Mouse (Mus musculus): ENCODE results near the gene Gm42674. TPM values are rescaled to one million over a fixed set of nuclear protein-coding genes. Genes with fewer than 3 reads are reported as not detected.

The Gm42674 gene
- polyA plus RNA-seq (2015; fragmentation: Nextera tagmentation; extraction: Ambion mirVana) = not detected in 2 replicates

DNA sequence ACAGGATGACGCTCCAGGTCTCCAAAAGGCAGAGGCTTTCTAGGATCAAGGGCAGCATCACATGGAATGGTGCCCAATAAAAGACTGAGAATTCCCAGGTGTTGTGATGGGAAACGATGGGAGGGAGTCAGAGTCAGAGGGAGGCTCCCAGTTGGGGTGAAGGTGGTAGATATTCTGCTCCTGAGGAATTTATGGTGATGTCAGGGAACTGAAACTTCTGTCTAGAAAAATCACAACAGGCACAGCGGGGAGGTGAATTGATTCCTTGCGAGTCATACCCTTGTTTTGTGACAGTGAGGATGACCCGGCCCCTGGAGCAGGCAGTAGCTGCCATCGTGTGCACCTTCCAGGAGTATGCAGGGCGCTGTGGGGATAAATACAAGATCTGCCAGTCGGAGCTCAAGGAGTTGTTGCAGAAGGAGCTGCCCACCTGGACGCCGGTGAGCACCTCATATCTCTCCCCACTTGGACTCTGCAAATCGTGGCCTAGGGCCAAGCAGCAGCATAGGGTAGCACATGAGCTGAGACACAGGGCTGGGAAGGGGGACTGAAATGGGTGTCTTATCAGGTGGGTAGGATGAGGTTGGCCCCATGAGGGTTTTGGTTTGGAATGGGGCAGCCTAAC lies at the start of gene Gm42674:
TSS of gene Gm42674 (plus strand) at position 419 of the 625 bp plus-strand sequence.
- H3K4me2 ChIP-seq = no peak within 1 kb of the TSS
- ATAC-seq (replicated peaks; ENCODE audit: insufficient number of reproducible peaks, insufficient read depth, low FRiP score, low read depth) = no peak
- H3K27me3 ChIP-seq = no peaks in the 10 kb centered on the region
- no peak within 1 kb of the TSS for H3K4me3 ChIP-seq
- H3K36me3 ChIP-seq = no peaks in the 10 kb centered on the region
- no peak within 1 kb of the TSS for H3K9ac ChIP-seq
- WGBS = 69% methylated on average over 11 of the region's 11 CpGs
- H3K4me1 ChIP-seq (replicated peaks) = peaks cover 29% of the 10 kb centered on the region
- no peak within 1 kb of the TSS for H3K27ac ChIP-seq
- no peaks in the 10 kb centered on the region for H3K9me3 ChIP-seq (replicated peaks)

DNA sequence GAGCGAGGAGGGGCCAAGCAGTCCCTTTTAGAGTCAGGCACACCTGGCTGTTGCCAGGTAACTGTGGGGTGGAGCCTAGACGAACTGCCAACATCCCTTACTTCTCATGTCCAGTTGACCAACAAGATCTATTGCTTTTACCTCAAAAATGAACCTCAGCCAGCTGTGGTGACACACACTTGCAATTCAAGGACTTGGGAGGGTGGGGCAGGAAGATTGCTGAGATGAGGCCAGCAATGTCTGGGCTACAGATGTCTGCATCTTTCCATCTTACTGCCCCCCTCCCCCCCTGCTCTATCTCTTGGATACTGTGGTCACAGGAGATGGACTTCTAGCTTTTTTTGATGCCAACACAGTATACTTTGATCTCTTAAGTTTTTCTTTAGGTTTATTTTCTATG lies 49.5 kb upstream of the Gm42674 start:
- no peak overlapping the region for H3K27ac ChIP-seq
- 63% methylated on average over 2 of the region's 2 CpGs for WGBS
- H3K36me3 ChIP-seq = no peaks in the 10 kb centered on the region
- no peak overlapping the region for H3K9ac ChIP-seq
- no peaks in the 10 kb centered on the region for H3K9me3 ChIP-seq (replicated peaks)
- H3K27me3 ChIP-seq = no peaks in the 10 kb centered on the region
- ATAC-seq (replicated peaks; ENCODE audit: insufficient number of reproducible peaks, insufficient read depth, low FRiP score, low read depth) = no peak
- no peak overlapping the region for H3K4me2 ChIP-seq
- no peak overlapping the region for H3K4me3 ChIP-seq
- H3K4me1 ChIP-seq (replicated peaks) = no peaks in the 10 kb centered on the region; the same call in 1 of the 2 replicates

DNA sequence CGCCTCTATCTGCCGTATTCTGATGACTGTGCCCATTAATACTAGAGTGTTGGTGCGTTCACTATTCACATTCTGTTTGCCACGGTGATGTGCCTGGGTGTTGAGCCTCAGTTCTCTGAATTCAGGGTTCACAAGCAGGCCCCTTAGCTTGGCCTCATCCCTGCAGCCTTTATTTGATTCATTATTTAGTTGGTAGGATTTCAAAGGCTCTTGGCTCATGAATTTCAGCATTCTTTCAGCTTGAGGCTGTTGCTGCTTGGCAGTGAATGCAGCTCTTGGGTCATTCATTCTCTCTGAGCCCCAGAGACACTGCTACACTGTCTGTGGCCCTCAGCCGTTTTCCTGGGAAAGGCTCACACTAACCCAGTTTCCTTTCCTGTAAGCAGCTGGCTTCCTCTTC lies 45.8 kb upstream of the Gm42674 start:
- Histone ChIP-seq H3K4me1 (replicated peaks) (no peaks in the 10 kb centered on the region), H3K4me3 (no peak overlapping the region), H3K27ac (no peak overlapping the region), H3K36me3 (no peaks in the 10 kb centered on the region), H3K9ac (no peak overlapping the region), H3K4me2 (no peak overlapping the region), H3K9me3 (replicated peaks) (no peaks in the 10 kb centered on the region), H3K27me3 (no peaks in the 10 kb centered on the region)
- ATAC-seq (replicated peaks; ENCODE audit: insufficient number of reproducible peaks, insufficient read depth, low FRiP score, low read depth) = no peak
- WGBS = 71% methylated on average over 5 of the region's 5 CpGs

DNA sequence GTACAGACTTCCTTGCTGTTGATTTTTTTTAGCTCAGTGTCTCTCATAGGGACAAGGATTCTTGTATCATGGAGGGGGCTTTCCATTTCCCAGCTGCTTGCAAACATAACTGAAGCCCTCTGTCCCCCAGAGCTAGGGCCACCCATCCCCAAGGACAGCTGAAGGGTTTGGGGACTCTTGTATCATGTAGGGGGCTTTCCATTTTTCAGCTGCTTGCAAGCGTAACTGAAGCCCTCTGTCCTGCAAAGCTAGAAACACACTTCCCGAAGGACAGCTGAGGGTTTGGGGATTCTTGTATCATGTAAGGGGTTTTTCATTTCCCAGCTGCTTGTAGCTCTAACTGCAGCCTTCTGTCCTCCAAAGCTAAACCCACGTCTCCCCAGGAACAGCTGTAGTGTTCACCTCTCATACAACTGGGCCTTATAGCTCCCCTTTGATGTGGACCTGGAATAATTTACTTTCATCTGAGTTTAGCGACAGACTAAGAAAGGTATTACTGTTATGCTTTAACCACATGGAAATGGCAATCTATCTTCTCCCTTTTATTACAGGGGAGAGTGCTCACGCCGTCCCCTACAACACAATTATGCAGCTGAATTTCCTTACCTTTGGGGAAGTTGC lies 41.6 kb upstream of the Gm42674 start, which contains the start of gene S100a3:
TSS of gene S100a3 (plus strand) at position 571 of the 621 bp plus-strand sequence.
- H3K27ac ChIP-seq = no peak within 1 kb of the TSS
- H3K27me3 ChIP-seq = no peaks in the 10 kb centered on the region
- WGBS = 79% methylated on average over 6 of the region's 6 CpGs
- no peak within 1 kb of the TSS for H3K9ac ChIP-seq
- no peak within 1 kb of the TSS for H3K4me2 ChIP-seq
- H3K9me3 ChIP-seq (replicated peaks) = no peaks in the 10 kb centered on the region
- H3K4me1 ChIP-seq (replicated peaks) = no peaks in the 10 kb centered on the region
- ATAC-seq (replicated peaks; ENCODE audit: insufficient number of reproducible peaks, insufficient read depth, low FRiP score, low read depth) = no peak
- H3K4me3 ChIP-seq = no peak within 1 kb of the TSS
- H3K36me3 ChIP-seq = no peaks in the 10 kb centered on the region

DNA sequence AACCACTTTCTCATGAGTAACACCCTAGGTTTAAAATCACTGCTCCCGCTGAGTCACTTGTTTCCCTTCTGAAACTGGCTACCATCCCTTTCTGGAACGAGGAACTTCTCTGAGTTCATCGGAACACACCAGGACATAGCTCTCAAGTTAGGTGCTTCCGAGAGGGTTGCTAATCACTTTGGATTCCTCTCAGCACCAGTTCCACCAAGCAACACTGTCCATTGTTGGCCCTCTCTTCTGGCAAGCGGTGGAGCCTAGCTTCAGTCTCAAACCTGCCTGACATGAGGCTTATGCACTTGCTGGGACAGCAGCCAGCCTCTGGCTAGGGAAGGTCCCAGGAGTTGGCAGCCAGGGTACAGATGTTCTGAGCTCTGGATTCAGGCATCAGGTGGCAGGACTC lies 27.0 kb upstream of the Gm42674 start:
- no peak overlapping the region for H3K27ac ChIP-seq
- WGBS = 70% methylated on average over 5 of the region's 5 CpGs
- H3K4me2 ChIP-seq = no peak overlapping the region
- H3K4me3 ChIP-seq = no peak overlapping the region
- no peak for ATAC-seq (replicated peaks; ENCODE audit: insufficient number of reproducible peaks, insufficient read depth, low FRiP score, low read depth)
- H3K9me3 ChIP-seq (replicated peaks) = no peaks in the 10 kb centered on the region
- no peak overlapping the region for H3K9ac ChIP-seq
- no peaks in the 10 kb centered on the region for H3K4me1 ChIP-seq (replicated peaks)
- H3K36me3 ChIP-seq = no peaks in the 10 kb centered on the region
- no peaks in the 10 kb centered on the region for H3K27me3 ChIP-seq

DNA sequence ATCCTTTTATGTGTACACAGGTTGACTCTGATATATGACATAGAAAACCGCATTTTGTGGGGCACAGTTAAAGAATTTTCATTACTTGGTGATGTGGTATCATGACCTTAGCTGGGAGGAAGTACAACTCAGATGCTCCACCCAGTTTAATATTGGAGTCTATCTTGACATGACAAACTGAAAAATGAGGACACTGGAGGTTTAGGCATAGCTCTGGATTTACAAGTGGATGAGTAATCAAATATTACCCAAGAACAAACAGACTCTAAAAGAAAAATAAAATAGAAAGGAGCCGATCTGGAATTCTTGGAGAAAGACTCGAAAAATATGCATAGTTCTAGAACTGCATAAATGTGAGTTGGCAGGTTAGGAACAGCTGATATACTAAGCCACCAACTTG lies 26.4 kb upstream of the Gm42674 start:
- H3K4me1 ChIP-seq (replicated peaks) = no peaks in the 10 kb centered on the region
- ATAC-seq (replicated peaks; ENCODE audit: insufficient number of reproducible peaks, insufficient read depth, low FRiP score, low read depth) = no peak
- no peak overlapping the region for H3K4me2 ChIP-seq
- H3K9me3 ChIP-seq (replicated peaks) = no peaks in the 10 kb centered on the region
- H3K27ac ChIP-seq = no peak overlapping the region
- H3K4me3 ChIP-seq = no peak overlapping the region
- H3K9ac ChIP-seq = no peak overlapping the region
- no peaks in the 10 kb centered on the region for H3K36me3 ChIP-seq
- no peaks in the 10 kb centered on the region for H3K27me3 ChIP-seq
- WGBS = 78% methylated on average over 3 of the region's 3 CpGs

DNA sequence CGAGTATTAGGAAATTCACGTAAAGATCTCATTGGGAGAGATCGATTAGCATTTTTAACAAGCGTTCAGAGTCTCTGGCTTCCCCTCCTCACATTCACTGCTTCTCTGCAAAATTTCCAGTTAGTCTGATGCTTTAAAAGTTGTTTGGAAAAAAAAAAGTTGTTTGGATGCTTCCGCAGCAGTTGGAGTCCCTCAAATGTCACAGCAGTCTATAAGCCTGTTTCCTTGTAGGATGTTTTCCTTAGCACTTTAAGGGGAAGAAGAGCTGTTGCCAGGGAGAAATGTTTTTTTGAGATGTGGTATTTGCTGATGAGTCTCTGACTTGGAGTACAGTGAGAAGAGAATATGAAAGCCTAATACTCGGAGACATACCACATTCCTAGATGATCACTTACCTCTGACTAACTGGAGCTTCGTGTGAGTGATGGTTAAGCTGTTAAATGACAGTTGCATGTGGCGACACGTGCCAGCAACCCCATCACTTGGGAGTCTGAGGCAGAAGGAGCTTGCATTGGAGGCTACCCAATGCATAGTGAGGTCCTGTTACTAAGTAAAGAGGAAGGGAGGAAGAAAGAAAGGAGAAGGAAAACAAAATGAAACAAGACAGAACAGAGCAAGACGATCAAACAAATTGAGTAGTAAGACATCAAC lies 25.2 kb upstream of the Gm42674 start:
- no peaks in the 10 kb centered on the region for H3K36me3 ChIP-seq
- no peaks in the 10 kb centered on the region for H3K27me3 ChIP-seq
- H3K4me2 ChIP-seq = no peak overlapping the region
- H3K27ac ChIP-seq = no peak overlapping the region
- WGBS = 58% methylated on average over 10 of the region's 10 CpGs
- ATAC-seq (replicated peaks; ENCODE audit: insufficient number of reproducible peaks, insufficient read depth, low FRiP score, low read depth) = no peak
- H3K9me3 ChIP-seq (replicated peaks) = no peaks in the 10 kb centered on the region
- H3K9ac ChIP-seq = no peak overlapping the region
- H3K4me3 ChIP-seq = no peak overlapping the region
- H3K4me1 ChIP-seq (replicated peaks) = no peaks in the 10 kb centered on the region

DNA sequence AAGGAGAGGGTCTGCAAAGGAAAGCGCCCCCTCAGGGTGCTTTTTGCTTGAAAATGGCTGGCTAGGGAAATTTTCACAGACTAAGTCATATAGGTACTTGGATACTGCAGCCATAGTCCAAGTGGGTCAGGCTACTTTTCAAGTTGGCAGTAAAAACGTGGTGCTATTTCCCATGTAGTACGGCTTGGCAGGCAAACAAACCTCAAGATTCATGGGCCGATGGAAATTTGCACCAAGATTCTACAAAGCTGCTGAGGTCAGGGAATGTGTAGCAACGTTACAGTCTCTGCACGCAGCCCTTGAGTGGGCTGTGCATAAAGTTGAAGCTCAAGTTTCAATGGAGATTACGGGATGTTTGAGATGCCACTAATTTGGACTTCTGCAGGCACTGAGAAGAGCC lies 22.3 kb upstream of the Gm42674 start:
- H3K36me3 ChIP-seq = no peaks in the 10 kb centered on the region
- H3K27me3 ChIP-seq = no peaks in the 10 kb centered on the region
- H3K27ac ChIP-seq = no peak overlapping the region
- H3K9ac ChIP-seq = no peak overlapping the region
- H3K9me3 ChIP-seq (replicated peaks) = no peaks in the 10 kb centered on the region
- H3K4me1 ChIP-seq (replicated peaks) = peaks cover 7% of the 10 kb centered on the region
- 47% methylated on average over 7 of the region's 7 CpGs for WGBS
- H3K4me2 ChIP-seq = no peak overlapping the region
- no peak overlapping the region for H3K4me3 ChIP-seq
- ATAC-seq (replicated peaks; ENCODE audit: insufficient number of reproducible peaks, insufficient read depth, low FRiP score, low read depth) = no peak

DNA sequence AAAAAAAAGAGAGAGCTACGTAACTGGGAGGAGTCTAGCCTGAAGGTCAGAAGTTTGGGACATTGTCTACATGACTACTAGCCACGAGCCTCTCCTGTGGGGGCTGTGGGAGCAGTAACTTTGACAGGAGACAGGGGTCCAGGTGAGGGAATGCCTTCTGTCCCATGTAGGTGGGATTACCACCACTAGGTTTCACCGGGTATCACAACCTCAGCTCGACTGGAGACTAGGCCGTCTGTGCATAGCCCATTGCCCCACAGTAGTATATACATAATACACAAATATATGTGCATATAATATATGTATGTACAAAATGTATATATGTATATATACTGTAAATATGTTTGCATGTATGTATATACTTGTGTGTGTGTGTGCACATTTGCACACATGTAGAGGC lies 20.6 kb upstream of the Gm42674 start:
- peaks cover 7% of the 10 kb centered on the region for H3K4me1 ChIP-seq (replicated peaks)
- 88% methylated on average over 5 of the region's 5 CpGs for WGBS

DNA sequence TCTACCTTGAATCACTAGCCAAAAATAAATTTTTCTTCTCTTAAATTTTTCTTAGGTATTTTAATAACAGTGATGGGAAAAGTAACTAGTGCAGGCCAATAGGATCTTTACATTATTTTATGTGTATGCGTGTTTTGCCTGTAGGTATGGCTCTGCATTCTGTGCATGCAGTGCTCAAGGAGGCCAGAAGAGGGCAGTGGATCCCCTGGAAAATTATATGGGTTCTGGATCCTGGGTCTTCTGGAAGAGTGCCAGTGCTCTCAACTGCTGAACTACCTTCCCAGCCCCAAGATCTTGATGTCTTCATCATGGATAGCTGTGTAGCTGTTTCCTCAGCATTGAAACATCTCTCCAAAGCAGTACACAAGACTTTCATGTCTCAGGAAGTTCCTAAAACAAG lies 19.5 kb upstream of the Gm42674 start:
- 100% methylated on average over 1 of the region's 1 CpGs for WGBS
- no peak for ATAC-seq (replicated peaks; ENCODE audit: insufficient number of reproducible peaks, insufficient read depth, low FRiP score, low read depth)
- no peak overlapping the region for H3K27ac ChIP-seq
- H3K27me3 ChIP-seq = no peaks in the 10 kb centered on the region
- no peaks in the 10 kb centered on the region for H3K9me3 ChIP-seq (replicated peaks)
- no peak overlapping the region for H3K9ac ChIP-seq
- H3K4me3 ChIP-seq = no peak overlapping the region
- H3K36me3 ChIP-seq = no peaks in the 10 kb centered on the region
- no peak overlapping the region for H3K4me2 ChIP-seq
- peaks cover 7% of the 10 kb centered on the region for H3K4me1 ChIP-seq (replicated peaks)

More for the DNA sequence above, 20.6 kb upstream of the Gm42674 start:
- no peak overlapping the region for H3K4me3 ChIP-seq
- no peak overlapping the region for H3K27ac ChIP-seq
- no peak for ATAC-seq (replicated peaks; ENCODE audit: insufficient number of reproducible peaks, insufficient read depth, low FRiP score, low read depth)
- no peaks in the 10 kb centered on the region for H3K27me3 ChIP-seq
- no peaks in the 10 kb centered on the region for H3K36me3 ChIP-seq
- H3K9ac ChIP-seq = no peak overlapping the region
- no peak overlapping the region for H3K4me2 ChIP-seq
- H3K9me3 ChIP-seq (replicated peaks) = no peaks in the 10 kb centered on the region

DNA sequence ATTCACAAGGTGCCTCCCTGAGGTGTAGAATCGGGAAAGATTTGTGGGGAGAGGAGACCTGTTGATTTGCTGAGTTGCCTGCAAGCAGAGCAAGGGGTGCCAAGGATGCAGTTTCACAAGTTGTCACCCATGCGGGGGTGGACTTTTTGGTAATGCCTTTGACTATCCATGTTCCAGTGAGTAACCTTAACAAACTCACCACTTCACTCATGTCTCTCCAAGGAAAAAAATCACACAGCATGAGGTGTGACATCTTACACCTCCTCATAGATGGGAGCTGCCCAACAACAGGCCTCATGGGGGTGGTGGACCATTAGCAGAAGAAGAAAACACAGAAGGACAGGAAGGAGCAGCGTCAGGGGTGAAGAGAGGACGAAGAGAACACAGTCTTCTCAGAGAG lies 19.1 kb upstream of the Gm42674 start:
- whole genome bisulfite sequencing = 82% methylated on average over 4 of the region's 4 CpGs
- H3K4me1 ChIP-seq (replicated peaks) = peaks cover 7% of the 10 kb centered on the region
- ATAC-seq (replicated peaks; ENCODE audit: insufficient number of reproducible peaks, insufficient read depth, low FRiP score, low read depth) = no peak

More for the DNA sequence above, 19.1 kb upstream of the Gm42674 start:
- H3K4me2 ChIP-seq = no peak overlapping the region
- no peaks in the 10 kb centered on the region for H3K36me3 ChIP-seq
- no peaks in the 10 kb centered on the region for H3K27me3 ChIP-seq
- H3K27ac ChIP-seq = no peak overlapping the region
- no peaks in the 10 kb centered on the region for H3K9me3 ChIP-seq (replicated peaks)
- H3K9ac ChIP-seq = no peak overlapping the region
- H3K4me3 ChIP-seq = no peak overlapping the region
